ENCODE assay signal across 31 mouse cellular contexts in the genomic region with DNA sequence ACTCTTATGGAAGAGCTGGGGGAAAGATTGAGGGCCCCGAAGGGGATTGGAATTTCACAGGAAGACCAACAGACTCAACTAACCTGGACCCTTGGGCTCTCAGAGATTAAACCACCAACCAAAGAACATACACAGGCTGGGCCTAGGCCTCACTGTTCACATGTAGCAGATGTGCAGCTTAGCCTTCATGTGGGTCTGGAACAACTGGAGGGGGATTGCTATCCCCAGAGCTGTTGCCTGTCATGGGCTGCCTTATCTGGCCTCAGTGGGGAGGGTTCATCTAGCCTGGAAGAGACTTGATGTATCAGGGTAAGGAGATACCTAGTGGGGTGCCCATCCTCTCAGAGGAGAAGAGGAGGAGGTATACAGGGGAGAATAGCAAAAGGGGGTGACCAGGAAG.
"Had no signal": no experiment of that assay in that cellular context is flagged by ENCODE, and none has a peak within 500 bp of the region (broad histone marks: within the 10 kb centered on the region; RNA-seq: fewer than 3 reads in every experiment).

No protein-coding gene starts in this region.

- H3K36me3 ChIP-seq: limb, embryonic 12.5 days; limb, embryonic 13.5 days; limb, embryonic 15.5 days; liver, embryonic 12.5 days; liver, embryonic 13.5 days; liver, embryonic 15.5 days; lung, embryonic 15.5 days; midbrain, embryonic 10.5 days; midbrain, embryonic 12.5 days; midbrain, embryonic 13.5 days; midbrain, embryonic 15.5 days; neural tube, embryonic 12.5 days had no signal

- H3K4me3 ChIP-seq: limb, embryonic 12.5 days; limb, embryonic 13.5 days; limb, embryonic 15.5 days; liver, embryonic 12.5 days; liver, embryonic 13.5 days; liver, embryonic 15.5 days; lung, embryonic 15.5 days; megakaryocyte, embryonic 14.5 days; midbrain, embryonic 10.5 days; midbrain, embryonic 12.5 days; midbrain, embryonic 13.5 days; midbrain, embryonic 15.5 days; myocyte; neural tube, embryonic 12.5 days had no signal

- H3K27me3 ChIP-seq: limb, embryonic 12.5 days; limb, embryonic 13.5 days; limb, embryonic 15.5 days; liver, embryonic 12.5 days; liver, embryonic 13.5 days; liver, embryonic 15.5 days; megakaryocyte, embryonic 14.5 days; midbrain, embryonic 13.5 days; midbrain, embryonic 15.5 days; neural tube, embryonic 12.5 days had no signal

- H3K9ac ChIP-seq: limb, embryonic 12.5 days; limb, embryonic 13.5 days; limb, embryonic 15.5 days; liver, embryonic 12.5 days; liver, embryonic 13.5 days; liver, embryonic 14.5 days; liver, embryonic 15.5 days; liver, postnatal 0 days; lung, embryonic 14.5 days; lung, embryonic 15.5 days; midbrain, embryonic 12.5 days; midbrain, embryonic 13.5 days; midbrain, embryonic 15.5 days; neural tube, embryonic 12.5 days had no signal

- H3K4me2 ChIP-seq: limb, embryonic 12.5 days; limb, embryonic 13.5 days; limb, embryonic 15.5 days; liver, embryonic 11.5 days; liver, embryonic 12.5 days; liver, embryonic 13.5 days; liver, embryonic 15.5 days; lung, embryonic 14.5 days; lung, embryonic 15.5 days; midbrain, embryonic 11.5 days; midbrain, embryonic 12.5 days; midbrain, embryonic 13.5 days; midbrain, embryonic 15.5 days; neural tube, embryonic 12.5 days had no signal

- ATAC-seq: liver, embryonic 12.5 days; liver, postnatal 0 days; lung, postnatal 0 days; midbrain, embryonic 13.5 days; midbrain, embryonic 15.5 days; midbrain, embryonic 16.5 days had no signal

- H3K9me3 ChIP-seq: limb, embryonic 12.5 days; limb, embryonic 13.5 days; limb, embryonic 15.5 days; liver, embryonic 12.5 days; liver, embryonic 13.5 days; liver, embryonic 15.5 days; lung, embryonic 15.5 days; midbrain, embryonic 10.5 days; midbrain, embryonic 12.5 days; midbrain, embryonic 13.5 days; midbrain, embryonic 15.5 days; neural tube, embryonic 12.5 days had no signal

- H3K27ac ChIP-seq: limb, embryonic 12.5 days; limb, embryonic 13.5 days; limb, embryonic 15.5 days; liver, embryonic 12.5 days; liver, embryonic 13.5 days; liver, embryonic 14.5 days; liver, embryonic 15.5 days; lung, embryonic 15.5 days; macrophage; midbrain, embryonic 10.5 days; midbrain, embryonic 12.5 days; midbrain, embryonic 13.5 days; midbrain, embryonic 15.5 days; neural tube, embryonic 12.5 days had no signal

- DNase-seq: left cerebral cortex, postnatal 4 days; liver; liver, embryonic 13.5 days; liver, postnatal 0 days; lung, adult 18-20 months; lung, adult 2 months; lung, postnatal 10 days; lung, postnatal 14 days; lung, postnatal 36 days; lung, postnatal 4 days; midbrain, embryonic 14.5 days had no signal

- H3K4me1 ChIP-seq: liver, embryonic 12.5 days; liver, embryonic 13.5 days; liver, embryonic 15.5 days; megakaryocyte, embryonic 14.5 days; midbrain, embryonic 12.5 days; midbrain, embryonic 13.5 days; midbrain, embryonic 15.5 days; neural tube, embryonic 12.5 days had no signal
